Mouse (Mus musculus): ENCODE data around the gene Golph3l. TPM values are rescaled to one million over a fixed set of nuclear protein-coding genes. Genes with fewer than 3 reads are reported as not detected.
"Not testable (repeated sequence)": the region's sequence is repeated elsewhere in the genome, so short reads cannot be mapped to it uniquely, and the experiment has no call there.

Golph3l gene
- total RNA-seq, 2 experiments from 2014 or later: 20.1 to 23.0 TPM

GRCm38 (mm10) chr3:95653473-95654034, 64.8 kb downstream of the Golph3l start:
- peak in 1 of 2 experiments; percentile 48 for DNase-seq
- intact Hi-C loops (cut with DNase I): no loop called here

DNA sequence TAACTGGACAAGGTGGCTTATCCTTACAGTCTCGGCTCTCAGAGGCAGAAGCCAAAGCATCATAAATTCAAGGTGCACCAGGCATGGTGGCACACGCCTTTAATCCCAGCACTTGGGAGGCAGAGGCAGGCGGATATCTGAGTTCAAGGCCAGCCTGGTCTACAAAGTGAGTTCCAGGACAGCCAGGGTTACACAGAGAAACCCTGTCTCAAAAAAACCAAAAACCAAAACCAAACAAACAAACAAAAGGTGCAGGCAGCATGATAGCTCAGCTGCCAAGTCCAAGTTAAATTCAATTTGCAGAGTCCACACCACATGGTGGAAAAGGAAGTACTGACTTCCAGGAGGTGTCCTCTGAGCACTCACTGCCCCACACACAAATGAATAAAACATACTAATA, 65.6 kb downstream of the Golph3l start:
- intact Hi-C loops (cut with DNase I); DNase-seq: not testable (repeated sequence)

GRCm38 (mm10) chr3:95655437-95655836, 66.7 kb downstream of the Golph3l start:
- intact Hi-C loops (cut with DNase I): no loop called here
- no peak for DNase-seq

- intact Hi-C loops (cut with DNase I): no loop called here
Measured at GRCm38 (mm10) chr3:95657108-95657507, 68.4 kb downstream of the Golph3l start.

DNA sequence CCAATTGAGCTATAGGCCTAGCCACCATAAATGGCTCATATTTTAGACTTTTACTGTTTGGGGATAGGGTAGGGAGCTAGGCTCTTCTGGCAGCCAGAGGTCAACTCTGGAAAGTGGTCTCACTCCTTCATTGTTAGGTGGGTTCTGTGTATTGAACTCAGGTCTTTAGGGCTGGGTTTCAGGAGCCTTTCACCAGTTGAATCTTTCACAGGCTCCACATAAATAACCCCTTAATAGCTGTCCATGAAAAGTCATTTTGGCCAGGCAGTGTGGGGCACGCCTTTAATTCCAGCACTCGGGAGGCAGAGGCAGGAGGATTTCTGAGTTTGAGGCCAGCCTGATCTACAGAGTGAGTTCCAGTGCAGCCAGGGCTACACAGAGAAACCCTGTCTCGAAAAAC, 69.0 kb downstream of the Golph3l start:
- DNase-seq: no peak

More at GRCm38 (mm10) chr3:95657108-95657507, 68.4 kb downstream of the Golph3l start:
- no peak for DNase-seq

GRCm38 (mm10) chr3:95658236-95658867, 69.6 kb downstream of the Golph3l start, which contains the start of gene Mcl1:
TSS of gene Mcl1 (plus strand) at chr3:95658788.
- intact Hi-C loops (cut with DNase I): no loop called here
- DNase-seq: peak; percentile 96 to 97

More for the DNA sequence above, 69.0 kb downstream of the Golph3l start:
- intact Hi-C loops (cut with DNase I): no loop called here

GRCm38 (mm10) chr3:95658868-95659712, 70.4 kb downstream of the Golph3l start:
- DNase-seq: peak; percentile 87 to 89
- intact Hi-C loops (cut with DNase I): loop anchor here (1.0 kb wide), 1 partner anchor 16 kb away; no protein-coding TSS in a partner anchor

DNA sequence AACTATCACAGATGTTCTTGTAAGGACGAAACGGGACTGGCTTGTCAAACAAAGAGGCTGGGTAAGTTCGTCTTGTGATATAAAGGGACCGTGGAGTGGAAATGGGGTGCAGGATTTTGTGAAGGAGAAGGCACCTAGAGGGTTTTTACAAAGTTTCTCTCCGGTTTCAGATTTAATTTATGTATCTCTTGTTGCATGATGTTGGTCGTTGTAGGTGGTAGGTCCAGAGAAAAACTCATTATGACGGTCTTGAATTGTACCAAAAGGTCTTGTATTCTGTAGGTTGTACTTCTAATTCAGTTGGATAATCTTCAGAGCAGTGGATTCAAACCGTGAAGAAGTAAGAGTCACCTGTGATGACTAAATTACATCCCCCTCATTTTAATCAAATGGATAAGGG, 71.2 kb downstream of the Golph3l start:
- no peak for DNase-seq
- intact Hi-C loops (cut with DNase I): loop anchor here (1.0 kb wide), 1 partner anchor 15 kb away; no protein-coding TSS in a partner anchor

GRCm38 (mm10) chr3:95660788-95661478, 72.2 kb downstream of the Golph3l start:
- intact Hi-C loops (cut with DNase I): no loop called here
- DNase-seq: no peak

GRCm38 (mm10) chr3:95661945-95662715, 73.4 kb downstream of the Golph3l start:
- peak; percentile 55 to 59 for DNase-seq
- intact Hi-C loops (cut with DNase I): no loop called here

- intact Hi-C loops (cut with DNase I): no loop called here
- DNase-seq: peak; percentile 7 to 26
Measured at GRCm38 (mm10) chr3:95662724-95663449, 74.2 kb downstream of the Golph3l start.

GRCm38 (mm10) chr3:95663486-95663885, 74.8 kb downstream of the Golph3l start:
- peak; percentile 20 to 28 for DNase-seq

DNA sequence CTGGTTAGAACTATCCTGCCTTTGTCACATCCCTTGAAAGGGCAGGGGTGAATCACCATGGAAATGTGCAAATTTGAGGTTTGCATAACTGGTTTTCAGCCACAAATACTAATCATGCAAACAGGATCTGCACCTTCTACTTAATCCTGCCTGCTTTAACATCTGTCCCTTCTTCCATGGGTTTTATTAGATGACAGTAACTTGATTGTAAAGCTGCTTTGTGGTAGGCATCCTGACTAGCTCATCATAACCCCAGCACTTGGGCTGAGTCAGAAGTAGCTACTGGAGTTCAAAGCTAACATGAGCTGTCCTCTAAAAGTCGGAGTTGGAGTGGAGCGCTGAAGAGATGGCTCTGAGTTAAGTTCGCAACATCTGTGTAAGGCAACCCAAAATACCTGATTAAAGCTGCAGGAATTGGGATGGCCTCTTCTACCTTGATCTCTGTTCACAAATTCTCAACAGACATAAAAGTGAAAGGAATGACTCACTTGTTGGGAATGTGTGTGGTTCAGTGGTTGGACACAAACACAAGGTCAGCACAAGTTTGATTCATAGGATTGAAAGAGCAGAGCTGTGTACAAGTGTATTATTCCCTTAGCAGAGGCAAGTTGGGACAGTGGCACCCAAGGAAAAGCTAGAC, 75.4 kb downstream of the Golph3l start:
- DNase-seq: peak; percentile 33 to 34
- intact Hi-C loops (cut with DNase I): no loop called here

More at GRCm38 (mm10) chr3:95663486-95663885, 74.8 kb downstream of the Golph3l start:
- intact Hi-C loops (cut with DNase I): no loop called here

- intact Hi-C loops (cut with DNase I): no loop called here
- DNase-seq: peak; percentile 22 to 31
Measured at GRCm38 (mm10) chr3:95664940-95665352, 76.2 kb downstream of the Golph3l start.

DNA sequence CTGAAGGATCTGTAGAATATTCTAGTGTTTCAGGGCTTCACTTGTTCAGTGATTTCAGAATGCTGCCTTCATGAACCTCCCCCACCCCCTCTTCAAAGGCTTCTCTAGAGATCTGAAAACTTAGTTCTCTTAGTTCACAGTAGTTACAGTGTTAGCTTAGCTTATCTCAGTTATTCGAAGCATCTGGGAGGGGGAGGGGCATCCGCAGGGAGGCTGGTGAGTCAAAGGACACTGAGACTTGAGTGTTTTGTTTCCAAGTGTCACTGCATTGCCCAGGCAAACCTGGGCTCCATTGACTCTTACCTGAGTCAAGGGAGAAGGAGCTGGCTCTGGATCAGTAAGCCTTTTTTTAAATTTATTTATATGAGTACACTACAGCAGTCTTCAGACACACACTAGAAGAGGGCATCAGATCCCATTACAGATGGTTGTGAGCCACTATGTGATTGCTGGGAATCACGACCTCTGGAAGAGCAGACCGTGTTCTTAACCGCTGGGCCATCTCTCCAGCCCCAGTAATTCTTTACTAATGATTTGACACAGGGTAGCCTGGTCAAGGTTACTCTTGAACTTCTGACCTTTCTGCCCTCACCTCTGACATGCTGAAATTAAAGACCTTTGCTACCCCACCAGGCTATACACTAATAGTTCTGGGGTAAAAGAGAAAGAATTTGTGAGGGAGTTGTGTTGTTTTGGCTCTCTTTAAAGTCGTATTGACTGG, 77.5 kb downstream of the Golph3l start:
- peak; percentile 88 to 89 for DNase-seq
- intact Hi-C loops (cut with DNase I): no loop called here

GRCm38 (mm10) chr3:95667521-95667920, 78.8 kb downstream of the Golph3l start:
- intact Hi-C loops (cut with DNase I): no loop called here
- DNase-seq: no peak

GRCm38 (mm10) chr3:95668026-95668425, 79.3 kb downstream of the Golph3l start:
- peak; percentile 83 to 87 for DNase-seq
- intact Hi-C loops (cut with DNase I): no loop called here

All from heart, postnatal 10 days (tissue).